Mouse (Mus musculus): ENCODE data around the gene Tex26. TPM values are rescaled to one million over a fixed set of nuclear protein-coding genes. Genes with fewer than 3 reads are reported as not detected.
A peak's percentile ranks its signal among the peaks of the same experiment; 100 is the strongest.

The Tex26 gene
- polyA plus RNA-seq, 1 experiment from 2014 or later: 0.70 TPM

GRCm38 (mm10) chr5:149488360-149489021, 49.0 kb downstream of the Tex26 start:
- WGBS: 41% methylated on average over 11 of the region's 11 CpGs
- Histone ChIP-seq H3K9me3 (ENCODE audit: control insufficient read depth, low read length) (no peaks in the 10 kb centered on the region), H3K9ac (ENCODE audit: low read length) (no peak overlapping the region), H3K36me3 (ENCODE audit: control insufficient read depth, insufficient read depth, low read length) (no peaks in the 10 kb centered on the region), H3K27me3 (replicated peaks; ENCODE audit: control insufficient read depth, insufficient read depth, low read length) (no peaks in the 10 kb centered on the region), H3K4me3 (ENCODE audit: low read depth, low read length) (no peak overlapping the region), H3K4me2 (ENCODE audit: low read length) (no peak overlapping the region), H3K27ac (ENCODE audit: low read depth) (no peak overlapping the region), H3K4me1 (replicated peaks; ENCODE audit: control insufficient read depth, insufficient read depth, low read length) (0 out of 2 replicates have a peak, but pooled peaks cover 5% of the 10 kb centered on the region)
- DNase-seq (ENCODE audit: low spot score) (peak; percentile 63), ATAC-seq (replicated peaks; ENCODE audit: low FRiP score, low TSS enrichment, low read depth) (no peak)

GRCm38 (mm10) chr5:149489136-149489535, 49.7 kb downstream of the Tex26 start:
- 0 out of 2 replicates have a peak, but pooled peaks cover 5% of the 10 kb centered on the region for H3K4me1 ChIP-seq (replicated peaks; ENCODE audit: control insufficient read depth, insufficient read depth, low read length)
- H3K9ac ChIP-seq (ENCODE audit: low read length): no peak overlapping the region
- no peaks in the 10 kb centered on the region for H3K36me3 ChIP-seq (ENCODE audit: control insufficient read depth, insufficient read depth, low read length)
- no peaks in the 10 kb centered on the region for H3K27me3 ChIP-seq (replicated peaks; ENCODE audit: control insufficient read depth, insufficient read depth, low read length)
- H3K9me3 ChIP-seq (ENCODE audit: control insufficient read depth, low read length): no peaks in the 10 kb centered on the region
- H3K4me3 ChIP-seq (ENCODE audit: low read depth, low read length): no peak overlapping the region
- no peak overlapping the region for H3K27ac ChIP-seq (ENCODE audit: low read depth)
- H3K4me2 ChIP-seq (ENCODE audit: low read length): no peak overlapping the region
- no peak for ATAC-seq (replicated peaks; ENCODE audit: low FRiP score, low TSS enrichment, low read depth)
- 66% methylated on average over 11 of the region's 11 CpGs for WGBS
- DNase-seq (ENCODE audit: low spot score): no peak

- H3K27ac ChIP-seq (ENCODE audit: low read depth): no peak overlapping the region
- DNase-seq (ENCODE audit: low spot score) (no peak), ATAC-seq (replicated peaks; ENCODE audit: low FRiP score, low TSS enrichment, low read depth) (no peak)
- no peaks in the 10 kb centered on the region for H3K36me3 ChIP-seq (ENCODE audit: control insufficient read depth, insufficient read depth, low read length)
- no peak overlapping the region for H3K4me2 ChIP-seq (ENCODE audit: low read length)
- H3K27me3 ChIP-seq (replicated peaks; ENCODE audit: control insufficient read depth, insufficient read depth, low read length): no peaks in the 10 kb centered on the region
- no peak overlapping the region for H3K9ac ChIP-seq (ENCODE audit: low read length)
- no peak overlapping the region for H3K4me3 ChIP-seq (ENCODE audit: low read depth, low read length)
- H3K4me1 ChIP-seq (replicated peaks; ENCODE audit: control insufficient read depth, insufficient read depth, low read length): 0 out of 2 replicates have a peak, but pooled peaks cover 5% of the 10 kb centered on the region
- H3K9me3 ChIP-seq (ENCODE audit: control insufficient read depth, low read length): no peaks in the 10 kb centered on the region
- 75% methylated on average over 15 of the region's 15 CpGs for WGBS
Measured at GRCm38 (mm10) chr5:149490275-149490674, 50.8 kb downstream of the Tex26 start.

- H3K9me3 ChIP-seq (ENCODE audit: control insufficient read depth, low read length): no peaks in the 10 kb centered on the region
- DNase-seq (ENCODE audit: low spot score): no peak
- no peak overlapping the region for H3K4me2 ChIP-seq (ENCODE audit: low read length)
- no peaks in the 10 kb centered on the region for H3K36me3 ChIP-seq (ENCODE audit: control insufficient read depth, insufficient read depth, low read length)
- 47% methylated on average over 6 of the region's 6 CpGs for WGBS
- no peaks in the 10 kb centered on the region for H3K27me3 ChIP-seq (replicated peaks; ENCODE audit: control insufficient read depth, insufficient read depth, low read length)
- no peaks in the 10 kb centered on the region for H3K4me1 ChIP-seq (replicated peaks; ENCODE audit: control insufficient read depth, insufficient read depth, low read length)
- H3K4me3 ChIP-seq (ENCODE audit: low read depth, low read length): no peak overlapping the region
- no peak overlapping the region for H3K27ac ChIP-seq (ENCODE audit: low read depth)
- no peak for ATAC-seq (replicated peaks; ENCODE audit: low FRiP score, low TSS enrichment, low read depth)
- no peak overlapping the region for H3K9ac ChIP-seq (ENCODE audit: low read length)
Measured at GRCm38 (mm10) chr5:149495655-149496054, 56.2 kb downstream of the Tex26 start.

GRCm38 (mm10) chr5:149496401-149497066, 57.1 kb downstream of the Tex26 start:
- Histone ChIP-seq H3K4me3 (ENCODE audit: low read depth, low read length) (no peak overlapping the region), H3K4me2 (ENCODE audit: low read length) (no peak overlapping the region), H3K9me3 (ENCODE audit: control insufficient read depth, low read length) (no peaks in the 10 kb centered on the region), H3K36me3 (ENCODE audit: control insufficient read depth, insufficient read depth, low read length) (no peaks in the 10 kb centered on the region), H3K27ac (ENCODE audit: low read depth) (no peak overlapping the region), H3K4me1 (replicated peaks; ENCODE audit: control insufficient read depth, insufficient read depth, low read length) (no peaks in the 10 kb centered on the region), H3K27me3 (replicated peaks; ENCODE audit: control insufficient read depth, insufficient read depth, low read length) (no peaks in the 10 kb centered on the region), H3K9ac (ENCODE audit: low read length) (no peak overlapping the region)
- WGBS: 66% methylated on average over 12 of the region's 12 CpGs
- DNase-seq (ENCODE audit: low spot score) (no peak), ATAC-seq (replicated peaks; ENCODE audit: low FRiP score, low TSS enrichment, low read depth) (no peak)

- 42% methylated on average over 4 of the region's 4 CpGs for WGBS
- no peak for ATAC-seq (replicated peaks; ENCODE audit: low FRiP score, low TSS enrichment, low read depth)
- H3K9ac ChIP-seq (ENCODE audit: low read length): no peak overlapping the region
Measured at GRCm38 (mm10) chr5:149499936-149500335, 60.5 kb downstream of the Tex26 start.

GRCm38 (mm10) chr5:149503423-149504175, 64.1 kb downstream of the Tex26 start:
- no peaks in the 10 kb centered on the region for H3K36me3 ChIP-seq (ENCODE audit: control insufficient read depth, insufficient read depth, low read length)
- no peaks in the 10 kb centered on the region for H3K4me1 ChIP-seq (replicated peaks; ENCODE audit: control insufficient read depth, insufficient read depth, low read length)
- ATAC-seq (replicated peaks; ENCODE audit: low FRiP score, low TSS enrichment, low read depth): no peak
- no peak overlapping the region for H3K9ac ChIP-seq (ENCODE audit: low read length)
- H3K27me3 ChIP-seq (replicated peaks; ENCODE audit: control insufficient read depth, insufficient read depth, low read length): no peaks in the 10 kb centered on the region
- DNase-seq (ENCODE audit: low spot score): no peak
- 76% methylated on average over 23 of the region's 23 CpGs for WGBS
- no peak overlapping the region for H3K4me2 ChIP-seq (ENCODE audit: low read length)
- H3K9me3 ChIP-seq (ENCODE audit: control insufficient read depth, low read length): no peaks in the 10 kb centered on the region
- no peak overlapping the region for H3K27ac ChIP-seq (ENCODE audit: low read depth)
- no peak overlapping the region for H3K4me3 ChIP-seq (ENCODE audit: low read depth, low read length)

More at GRCm38 (mm10) chr5:149499936-149500335, 60.5 kb downstream of the Tex26 start:
- Histone ChIP-seq H3K4me1 (replicated peaks; ENCODE audit: control insufficient read depth, insufficient read depth, low read length) (no peaks in the 10 kb centered on the region), H3K4me3 (ENCODE audit: low read depth, low read length) (no peak overlapping the region), H3K27me3 (replicated peaks; ENCODE audit: control insufficient read depth, insufficient read depth, low read length) (no peaks in the 10 kb centered on the region), H3K4me2 (ENCODE audit: low read length) (no peak overlapping the region), H3K9me3 (ENCODE audit: control insufficient read depth, low read length) (no peaks in the 10 kb centered on the region), H3K27ac (ENCODE audit: low read depth) (no peak overlapping the region), H3K36me3 (ENCODE audit: control insufficient read depth, insufficient read depth, low read length) (no peaks in the 10 kb centered on the region)
- DNase-seq (ENCODE audit: low spot score): no peak

- no peaks in the 10 kb centered on the region for H3K9me3 ChIP-seq (ENCODE audit: control insufficient read depth, low read length)
- H3K27me3 ChIP-seq (replicated peaks; ENCODE audit: control insufficient read depth, insufficient read depth, low read length): no peaks in the 10 kb centered on the region
- no peak overlapping the region for H3K4me2 ChIP-seq (ENCODE audit: low read length)
- H3K9ac ChIP-seq (ENCODE audit: low read length): no peak overlapping the region
- no peak overlapping the region for H3K4me3 ChIP-seq (ENCODE audit: low read depth, low read length)
- H3K4me1 ChIP-seq (replicated peaks; ENCODE audit: control insufficient read depth, insufficient read depth, low read length): no peaks in the 10 kb centered on the region
- WGBS: 81% methylated on average over 8 of the region's 8 CpGs
- H3K36me3 ChIP-seq (ENCODE audit: control insufficient read depth, insufficient read depth, low read length): no peaks in the 10 kb centered on the region
- no peak for ATAC-seq (replicated peaks; ENCODE audit: low FRiP score, low TSS enrichment, low read depth)
- DNase-seq (ENCODE audit: low spot score): no peak
- H3K27ac ChIP-seq (ENCODE audit: low read depth): no peak overlapping the region
Measured at GRCm38 (mm10) chr5:149504985-149505384, 65.5 kb downstream of the Tex26 start.

All from intestine, embryonic 14.5 days (tissue).